Mouse (Mus musculus) stomach, embryonic 15.5 days (tissue): ENCODE measurements at regions not wholly inside any gene's neighbourhood (a gene's known extent, or its start where the extent isn't known, plus 50 kb on each side); places are given as distances from the start of the nearest gene placed in this dataset.
A peak's percentile ranks its signal among the peaks of the same experiment; 100 is the strongest.

Source experiments
- ATAC-seq: fragments of 200-750 bp; cut with Nextera tagmentation; 2 replicates; pipeline ENCODE4 v1.8.0; 2017; ENCODE audit warnings: low read depth, moderate number of reproducible peaks, moderate TSS enrichment; ENCODE audit not compliant: insufficient read depth, low FRiP score
- H3K27ac ChIP-seq: fragments of 300-500 bp; sonication (generic); 2 replicates; pipeline ENCODE4 v1.5.1; 2015; ENCODE audit warnings: mild to moderate bottlenecking, inconsistent platforms
- H3K27me3 ChIP-seq: fragments of 300-500 bp; sonication (generic); replicated peaks from 2 replicates; pipeline ENCODE4 v1.6.1; 2015; ENCODE audit warnings: inconsistent platforms
- H3K36me3 ChIP-seq: fragments of 300-500 bp; sonication (generic); 2 replicates; pipeline ENCODE4 v1.6.1; 2015; ENCODE audit warnings: inconsistent platforms
- H3K4me1 ChIP-seq: fragments of 300-500 bp; sonication (generic); 2 replicates; pipeline ENCODE4 v1.6.1; 2015; ENCODE audit warnings: inconsistent platforms
- H3K4me2 ChIP-seq: fragments of 300-500 bp; sonication (generic); 2 replicates; pipeline ENCODE4 v1.6.1; 2015; ENCODE audit warnings: mild to moderate bottlenecking, inconsistent platforms
- H3K4me3 ChIP-seq: fragments of 300-500 bp; sonication (generic); replicated peaks from 2 replicates; pipeline ENCODE4 v1.5.1; 2015; ENCODE audit warnings: inconsistent platforms
- H3K9ac ChIP-seq: fragments of 300-500 bp; sonication (generic); 2 replicates; pipeline ENCODE4 v1.6.1; 2015; ENCODE audit warnings: inconsistent platforms
- H3K9me3 ChIP-seq: fragments of 300-500 bp; sonication (generic); 2 replicates; pipeline ENCODE4 v1.6.1; 2016; ENCODE audit warnings: inconsistent platforms
- WGBS: fragments of 180-500 bp; shearing (Covaris S2); methylation state at CpG from one replicate; pipeline ENCODE4 v1.1.7; 2015; 5-methylcytosine and 5-hydroxymethylcytosine counted together

- ATAC-seq = peak; percentile 90
- H3K4me2 ChIP-seq = no peak overlapping the region
- H3K4me3 ChIP-seq = no peak overlapping the region
- no peak overlapping the region for H3K9ac ChIP-seq
- H3K27ac ChIP-seq = no peak overlapping the region
- no peaks in the 10 kb centered on the region for H3K36me3 ChIP-seq
- H3K9me3 ChIP-seq = no peaks in the 10 kb centered on the region
- no peaks in the 10 kb centered on the region for H3K27me3 ChIP-seq
- no peaks in the 10 kb centered on the region for H3K4me1 ChIP-seq
- WGBS = 85% methylated on average over 12 of the region's 12 CpGs
Observed at GRCm38 (mm10) chr17:50419966-50420365, 89.2 kb upstream of the Plcl2 start.

GRCm38 (mm10) chr17:50420690-50421089 lies 88.5 kb upstream of the Plcl2 start:
- H3K4me1 ChIP-seq = no peaks in the 10 kb centered on the region
- no peak overlapping the region for H3K4me3 ChIP-seq
- no peaks in the 10 kb centered on the region for H3K27me3 ChIP-seq
- H3K9me3 ChIP-seq = no peaks in the 10 kb centered on the region
- H3K9ac ChIP-seq = no peak overlapping the region
- ATAC-seq = no peak
- WGBS = 95% methylated on average over 6 of the region's 6 CpGs
- no peak overlapping the region for H3K27ac ChIP-seq
- H3K36me3 ChIP-seq = no peaks in the 10 kb centered on the region
- no peak overlapping the region for H3K4me2 ChIP-seq

- Histone ChIP-seq H3K4me2 (no peak overlapping the region), H3K9me3 (no peaks in the 10 kb centered on the region), H3K4me3 (no peak overlapping the region), H3K36me3 (no peaks in the 10 kb centered on the region), H3K27ac (no peak overlapping the region), H3K9ac (no peak overlapping the region), H3K27me3 (no peaks in the 10 kb centered on the region), H3K4me1 (no peaks in the 10 kb centered on the region)
- ATAC-seq = no peak
- WGBS = 90% methylated on average over 10 of the region's 10 CpGs
Observed at GRCm38 (mm10) chr17:50421476-50421875, 87.7 kb upstream of the Plcl2 start.

- H3K27me3 ChIP-seq = no peaks in the 10 kb centered on the region
- no peak overlapping the region for H3K4me2 ChIP-seq
- H3K4me3 ChIP-seq = no peak overlapping the region
- ATAC-seq = peak; percentile 87; the same call in 1 of the 2 replicates
- H3K9ac ChIP-seq = no peak overlapping the region
- WGBS = 87% methylated on average over 3 of the region's 3 CpGs
- no peaks in the 10 kb centered on the region for H3K36me3 ChIP-seq
- H3K4me1 ChIP-seq = no peaks in the 10 kb centered on the region
- no peaks in the 10 kb centered on the region for H3K9me3 ChIP-seq
- no peak overlapping the region for H3K27ac ChIP-seq
Observed at GRCm38 (mm10) chr17:50425110-50425509, 84.1 kb upstream of the Plcl2 start.

GRCm38 (mm10) chr17:50425531-50425930 lies 83.7 kb upstream of the Plcl2 start:
- Histone ChIP-seq H3K4me2 (no peak overlapping the region), H3K36me3 (no peaks in the 10 kb centered on the region), H3K4me1 (no peaks in the 10 kb centered on the region), H3K9me3 (no peaks in the 10 kb centered on the region), H3K27me3 (no peaks in the 10 kb centered on the region), H3K9ac (no peak overlapping the region), H3K27ac (no peak overlapping the region), H3K4me3 (no peak overlapping the region)
- no peak for ATAC-seq
- 77% methylated on average over 4 of the region's 4 CpGs for WGBS

- 78% methylated on average over 7 of the region's 7 CpGs for WGBS
- no peaks in the 10 kb centered on the region for H3K36me3 ChIP-seq
- no peak overlapping the region for H3K4me2 ChIP-seq
- no peaks in the 10 kb centered on the region for H3K9me3 ChIP-seq
- H3K27ac ChIP-seq = no peak overlapping the region
- no peak overlapping the region for H3K4me3 ChIP-seq
- no peaks in the 10 kb centered on the region for H3K27me3 ChIP-seq
- no peak for ATAC-seq
- no peaks in the 10 kb centered on the region for H3K4me1 ChIP-seq
- no peak overlapping the region for H3K9ac ChIP-seq
Observed at GRCm38 (mm10) chr17:50426146-50426545, 83.1 kb upstream of the Plcl2 start.

- WGBS = 34% methylated on average over 10 of the region's 10 CpGs
- Histone ChIP-seq H3K4me2 (no peak overlapping the region), H3K27ac (no peak overlapping the region), H3K9me3 (no peaks in the 10 kb centered on the region), H3K9ac (no peak overlapping the region), H3K36me3 (no peaks in the 10 kb centered on the region), H3K4me3 (no peak overlapping the region), H3K27me3 (no peaks in the 10 kb centered on the region), H3K4me1 (no peaks in the 10 kb centered on the region)
- no peak for ATAC-seq
Observed at GRCm38 (mm10) chr17:50427331-50428003, 81.7 kb upstream of the Plcl2 start.

- Histone ChIP-seq H3K4me3 (no peak overlapping the region), H3K36me3 (no peaks in the 10 kb centered on the region), H3K4me1 (no peaks in the 10 kb centered on the region), H3K27ac (no peak overlapping the region), H3K27me3 (no peaks in the 10 kb centered on the region), H3K9ac (no peak overlapping the region), H3K4me2 (no peak overlapping the region), H3K9me3 (no peaks in the 10 kb centered on the region)
- ATAC-seq = no peak
- WGBS = 62% methylated on average over 5 of the region's 5 CpGs
Observed at GRCm38 (mm10) chr17:50428004-50428560, 81.1 kb upstream of the Plcl2 start.

GRCm38 (mm10) chr17:50432559-50432958 lies 76.6 kb upstream of the Plcl2 start:
- Histone ChIP-seq H3K9ac (no peak overlapping the region), H3K9me3 (no peaks in the 10 kb centered on the region), H3K27me3 (no peaks in the 10 kb centered on the region), H3K4me3 (no peak overlapping the region), H3K27ac (no peak overlapping the region), H3K4me1 (no peaks in the 10 kb centered on the region), H3K4me2 (no peak overlapping the region), H3K36me3 (no peaks in the 10 kb centered on the region)
- WGBS = 87% methylated on average over 6 of the region's 6 CpGs
- ATAC-seq = no peak

- Histone ChIP-seq H3K4me3 (no peak overlapping the region), H3K27me3 (no peaks in the 10 kb centered on the region), H3K9ac (no peak overlapping the region), H3K27ac (no peak overlapping the region), H3K4me1 (no peaks in the 10 kb centered on the region), H3K4me2 (no peak overlapping the region), H3K9me3 (no peaks in the 10 kb centered on the region), H3K36me3 (no peaks in the 10 kb centered on the region)
- ATAC-seq = no peak
- 77% methylated on average over 5 of the region's 5 CpGs for WGBS
Observed at GRCm38 (mm10) chr17:50438960-50439359, 70.2 kb upstream of the Plcl2 start.

- no peak for ATAC-seq
- H3K9ac ChIP-seq = no peak overlapping the region
- no peaks in the 10 kb centered on the region for H3K27me3 ChIP-seq
- no peak overlapping the region for H3K27ac ChIP-seq
- WGBS = 74% methylated on average over 3 of the region's 3 CpGs
- no peaks in the 10 kb centered on the region for H3K9me3 ChIP-seq
- no peaks in the 10 kb centered on the region for H3K36me3 ChIP-seq
- H3K4me2 ChIP-seq = no peak overlapping the region
- no peaks in the 10 kb centered on the region for H3K4me1 ChIP-seq
- no peak overlapping the region for H3K4me3 ChIP-seq
Observed at GRCm38 (mm10) chr17:50439365-50439764, 69.8 kb upstream of the Plcl2 start.

- 82% methylated on average over 5 of the region's 5 CpGs for WGBS
- H3K9ac ChIP-seq = no peak overlapping the region
- no peaks in the 10 kb centered on the region for H3K36me3 ChIP-seq
- no peak overlapping the region for H3K27ac ChIP-seq
- no peaks in the 10 kb centered on the region for H3K9me3 ChIP-seq
- no peak overlapping the region for H3K4me2 ChIP-seq
- H3K4me1 ChIP-seq = no peaks in the 10 kb centered on the region
- H3K4me3 ChIP-seq = no peak overlapping the region
- no peaks in the 10 kb centered on the region for H3K27me3 ChIP-seq
- ATAC-seq = no peak
Observed at GRCm38 (mm10) chr17:50442062-50442461, 67.1 kb upstream of the Plcl2 start.

- Histone ChIP-seq H3K4me1 (no peaks in the 10 kb centered on the region), H3K27ac (no peak overlapping the region), H3K4me2 (no peak overlapping the region), H3K9me3 (no peaks in the 10 kb centered on the region), H3K27me3 (no peaks in the 10 kb centered on the region), H3K9ac (no peak overlapping the region), H3K36me3 (no peaks in the 10 kb centered on the region), H3K4me3 (no peak overlapping the region)
- no peak for ATAC-seq
- WGBS = 95% methylated on average over 6 of the region's 6 CpGs
Observed at GRCm38 (mm10) chr17:50442905-50443304, 66.3 kb upstream of the Plcl2 start.
